Mouse (Mus musculus): ENCODE results near the gene Arhgap17. TPM values are rescaled to one million over a fixed set of nuclear protein-coding genes. Genes with fewer than 3 reads are reported as not detected.
A peak's percentile ranks its signal among the peaks of the same experiment; 100 is the strongest.

The Arhgap17 gene
- polyA plus RNA-seq (2014; fragmentation: Nextera tagmentation; extraction: Ambion mirVana) = 26.1 and 27.1 TPM in 2 replicates

GRCm38 (mm10) chr7:123369759-123370481, at the start of gene Arhgap17, which contains the start of gene Lcmt1:
Arhgap17 (minus strand) TSS chr7:123369915.
Lcmt1 (plus strand) TSS chr7:123369784.
- peaks cover 6% of the 10 kb centered on the region; the same call in 1 of the 2 replicates for H3K4me1 ChIP-seq (ENCODE audit: insufficient read depth)
- DNase-seq (peak; percentile 96), ATAC-seq (ENCODE audit: insufficient read depth) (peak; percentile 98)
- no peaks in the 10 kb centered on the region for H3K9me3 ChIP-seq (ENCODE audit: low read depth, low read length)
- H3K36me3 ChIP-seq (ENCODE audit: insufficient read depth) = no peaks in the 10 kb centered on the region
- H3K9ac ChIP-seq = peak within 1 kb of the TSS; percentile 88
- peak within 1 kb of the TSS; percentile 85 for H3K4me3 ChIP-seq (ENCODE audit: low read depth, low read length)
- peak within 1 kb of the TSS; percentile 84 for H3K27ac ChIP-seq (ENCODE audit: low read depth)
- peak within 1 kb of the TSS; percentile 87 for H3K4me2 ChIP-seq
- TF ChIP-seq CTCF (IDR thresholded peaks at IDR 0.05; ENCODE audit: low read depth) = 0 out of 2 replicates have a peak, but pooled peaks have one; percentile 15
- WGBS = under 1% methylated on average over 64 of the region's 64 CpGs
- H3K27me3 ChIP-seq (ENCODE audit: insufficient read depth, low read length) = no peaks in the 10 kb centered on the region

DNA sequence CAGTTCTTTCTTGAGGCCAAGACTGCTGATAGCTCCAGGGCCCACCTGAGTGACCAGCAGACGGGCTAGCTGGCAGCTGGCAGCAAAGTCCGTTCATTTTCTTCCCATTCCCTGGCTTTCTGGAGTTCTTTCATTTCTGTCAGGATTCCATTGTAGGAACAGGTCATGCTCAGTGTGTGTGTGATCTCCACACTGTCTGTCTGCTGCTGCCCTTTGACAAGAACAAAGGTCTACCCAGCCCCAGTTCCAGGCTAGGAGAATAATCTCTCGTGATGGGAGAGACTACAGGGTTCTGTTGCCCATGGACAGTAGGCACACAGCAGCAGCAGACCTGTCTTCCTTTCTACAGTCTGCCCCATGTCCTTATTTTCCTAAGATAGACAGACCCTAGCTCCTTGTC, 47.9 kb upstream of the Arhgap17 start:
- ATAC-seq (ENCODE audit: insufficient read depth) (no peak), DNase-seq (no peak)
- H3K9ac ChIP-seq = no peak overlapping the region
- H3K27me3 ChIP-seq (ENCODE audit: insufficient read depth, low read length) = no peaks in the 10 kb centered on the region
- no peak overlapping the region for H3K4me2 ChIP-seq
- H3K36me3 ChIP-seq (ENCODE audit: insufficient read depth) = peaks cover 5% of the 10 kb centered on the region; the same call in 1 of the 2 replicates
- TF ChIP-seq CTCF (IDR thresholded peaks at IDR 0.05; ENCODE audit: low read depth) = no peak
- no peak overlapping the region for H3K27ac ChIP-seq (ENCODE audit: low read depth)
- 88% methylated on average over 3 of the region's 3 CpGs for WGBS
- H3K9me3 ChIP-seq (ENCODE audit: low read depth, low read length) = no peaks in the 10 kb centered on the region
- no peaks in the 10 kb centered on the region for H3K4me1 ChIP-seq (ENCODE audit: insufficient read depth)
- H3K4me3 ChIP-seq (ENCODE audit: low read depth, low read length) = no peak overlapping the region

DNA sequence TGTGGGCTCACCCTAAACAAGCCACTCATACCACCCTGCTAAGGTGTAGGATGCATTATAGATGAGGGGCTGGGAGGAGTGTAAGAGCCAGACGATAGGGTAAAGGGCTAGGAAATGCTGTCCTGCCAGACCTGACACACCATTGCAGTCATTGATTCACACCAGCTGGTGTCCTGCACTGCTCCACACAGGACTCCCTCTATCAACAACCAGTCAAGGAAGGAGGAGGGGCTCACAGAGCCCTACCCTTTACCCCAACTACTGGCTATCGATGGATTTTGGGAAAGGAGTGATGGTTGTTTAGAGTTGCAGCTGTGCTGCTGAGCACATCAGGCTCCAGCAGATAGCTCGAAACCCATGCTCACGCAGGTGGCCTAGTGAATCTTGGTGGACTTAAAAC, 47.1 kb upstream of the Arhgap17 start:
- H3K27me3 ChIP-seq (ENCODE audit: insufficient read depth, low read length) = no peaks in the 10 kb centered on the region
- 54% methylated on average over 4 of the region's 4 CpGs for WGBS
- TF ChIP-seq CTCF (IDR thresholded peaks at IDR 0.05; ENCODE audit: low read depth) = no peak
- no peak overlapping the region for H3K9ac ChIP-seq
- H3K4me1 ChIP-seq (ENCODE audit: insufficient read depth) = no peaks in the 10 kb centered on the region
- DNase-seq = no peak
- no peaks in the 10 kb centered on the region for H3K9me3 ChIP-seq (ENCODE audit: low read depth, low read length)
- H3K4me2 ChIP-seq = no peak overlapping the region
- ATAC-seq (ENCODE audit: insufficient read depth) = no peak
- no peak overlapping the region for H3K27ac ChIP-seq (ENCODE audit: low read depth)
- no peak overlapping the region for H3K4me3 ChIP-seq (ENCODE audit: low read depth, low read length)
- peaks cover 8% of the 10 kb centered on the region; the same call in 1 of the 2 replicates for H3K36me3 ChIP-seq (ENCODE audit: insufficient read depth)

- Histone ChIP-seq H3K4me3 (ENCODE audit: low read depth, low read length) (no peak overlapping the region), H3K4me2 (no peak overlapping the region), H3K9ac (no peak overlapping the region), H3K4me1 (ENCODE audit: insufficient read depth) (no peaks in the 10 kb centered on the region), H3K27me3 (ENCODE audit: insufficient read depth, low read length) (no peaks in the 10 kb centered on the region), H3K27ac (ENCODE audit: low read depth) (no peak overlapping the region), H3K9me3 (ENCODE audit: low read depth, low read length) (no peaks in the 10 kb centered on the region), H3K36me3 (ENCODE audit: insufficient read depth) (peaks cover 10% of the 10 kb centered on the region; the same call in 1 of the 2 replicates)
- DNase-seq = no peak
- WGBS = 85% methylated on average over 3 of the region's 3 CpGs
- no peak for TF ChIP-seq CTCF (IDR thresholded peaks at IDR 0.05; ENCODE audit: low read depth)
- no peak for ATAC-seq (ENCODE audit: insufficient read depth)
Observed at GRCm38 (mm10) chr7:123412143-123412542, 42.4 kb upstream of the Arhgap17 start.

- Histone ChIP-seq H3K27me3 (ENCODE audit: insufficient read depth, low read length) (no peaks in the 10 kb centered on the region), H3K4me2 (no peak overlapping the region), H3K27ac (ENCODE audit: low read depth) (no peak overlapping the region), H3K9me3 (ENCODE audit: low read depth, low read length) (no peaks in the 10 kb centered on the region), H3K4me3 (ENCODE audit: low read depth, low read length) (no peak overlapping the region), H3K36me3 (ENCODE audit: insufficient read depth) (peaks cover 14% of the 10 kb centered on the region), H3K9ac (no peak overlapping the region), H3K4me1 (ENCODE audit: insufficient read depth) (no peaks in the 10 kb centered on the region)
- TF ChIP-seq CTCF (IDR thresholded peaks at IDR 0.05; ENCODE audit: low read depth) = no peak
- no peak for ATAC-seq (ENCODE audit: insufficient read depth)
- WGBS = 73% methylated on average over 1 of the region's 1 CpGs
- DNase-seq = no peak
Observed at GRCm38 (mm10) chr7:123411109-123411508, 41.4 kb upstream of the Arhgap17 start.

DNA sequence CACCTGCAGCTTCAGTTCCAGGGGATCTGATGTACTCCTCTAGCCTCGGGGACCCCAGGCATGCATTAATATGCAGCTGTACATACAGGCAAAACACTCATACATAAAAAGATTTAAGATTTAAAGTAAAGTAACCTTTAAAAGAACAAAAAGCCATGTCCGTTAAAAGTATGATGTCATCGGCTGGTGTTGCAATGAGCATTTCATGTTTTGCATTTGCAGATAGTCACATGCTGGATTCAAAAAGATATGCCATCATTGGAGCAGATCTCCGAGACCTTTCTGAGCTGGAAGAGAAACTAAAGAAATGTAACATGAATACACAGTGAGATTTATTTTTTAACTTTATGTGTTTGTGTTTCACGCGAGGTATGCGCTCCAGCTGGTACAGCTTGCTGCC, 40.8 kb upstream of the Arhgap17 start:
- no peak for TF ChIP-seq CTCF (IDR thresholded peaks at IDR 0.05; ENCODE audit: low read depth)
- no peaks in the 10 kb centered on the region for H3K4me1 ChIP-seq (ENCODE audit: insufficient read depth)
- peaks cover 19% of the 10 kb centered on the region for H3K36me3 ChIP-seq (ENCODE audit: insufficient read depth)
- ATAC-seq (ENCODE audit: insufficient read depth) (no peak), DNase-seq (no peak)
- H3K4me3 ChIP-seq (ENCODE audit: low read depth, low read length) = no peak overlapping the region
- H3K27me3 ChIP-seq (ENCODE audit: insufficient read depth, low read length) = no peaks in the 10 kb centered on the region
- WGBS = 89% methylated on average over 7 of the region's 7 CpGs
- no peak overlapping the region for H3K4me2 ChIP-seq
- H3K9me3 ChIP-seq (ENCODE audit: low read depth, low read length) = no peaks in the 10 kb centered on the region
- H3K9ac ChIP-seq = no peak overlapping the region
- H3K27ac ChIP-seq (ENCODE audit: low read depth) = no peak overlapping the region

DNA sequence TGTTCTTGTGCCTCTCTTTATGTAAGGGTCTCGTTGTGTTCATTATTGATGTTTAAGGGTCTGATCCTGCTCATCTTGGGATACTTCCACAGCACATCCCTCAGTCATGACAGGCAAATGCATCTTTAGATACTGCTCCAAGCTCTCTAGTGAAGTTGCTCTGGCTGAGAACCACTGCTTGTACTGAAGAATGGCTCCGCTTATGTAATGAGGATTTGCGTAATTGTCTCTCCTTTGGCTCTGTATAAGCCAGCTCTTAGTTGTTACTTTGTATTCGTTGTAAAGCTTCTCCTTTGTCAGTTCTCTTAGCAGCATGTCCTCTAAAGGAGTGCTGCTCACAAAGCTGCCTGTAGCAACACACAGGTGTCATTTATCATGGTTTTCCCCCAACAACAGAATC, 37.3 kb upstream of the Arhgap17 start:
- no peaks in the 10 kb centered on the region for H3K9me3 ChIP-seq (ENCODE audit: low read depth, low read length)
- H3K4me1 ChIP-seq (ENCODE audit: insufficient read depth) = no peaks in the 10 kb centered on the region
- no peak for ATAC-seq (ENCODE audit: insufficient read depth)
- H3K4me2 ChIP-seq = no peak overlapping the region
- WGBS = 88% methylated on average over 4 of the region's 4 CpGs
- DNase-seq = no peak
- H3K4me3 ChIP-seq (ENCODE audit: low read depth, low read length) = no peak overlapping the region
- H3K27ac ChIP-seq (ENCODE audit: low read depth) = no peak overlapping the region
- H3K27me3 ChIP-seq (ENCODE audit: insufficient read depth, low read length) = no peaks in the 10 kb centered on the region
- peaks cover 25% of the 10 kb centered on the region for H3K36me3 ChIP-seq (ENCODE audit: insufficient read depth)
- no peak for TF ChIP-seq CTCF (IDR thresholded peaks at IDR 0.05; ENCODE audit: low read depth)
- H3K9ac ChIP-seq = no peak overlapping the region
